Mouse (Mus musculus) hindlimb bud, embryonic 11.5 days (tissue): ENCODE results near the gene Fut7.
"Not testable (repeated sequence)": the region's sequence is repeated elsewhere in the genome, so short reads cannot be mapped to it uniquely, and the experiment has no call there.

Source experiments
- DNase-seq: peaks from one replicate; pipeline ENCODE4 v3.0.0-alpha.2; 2012; ENCODE audit warnings: low read depth, low spot score; ENCODE audit errors: extremely low spot score

The Fut7 gene

DNA sequence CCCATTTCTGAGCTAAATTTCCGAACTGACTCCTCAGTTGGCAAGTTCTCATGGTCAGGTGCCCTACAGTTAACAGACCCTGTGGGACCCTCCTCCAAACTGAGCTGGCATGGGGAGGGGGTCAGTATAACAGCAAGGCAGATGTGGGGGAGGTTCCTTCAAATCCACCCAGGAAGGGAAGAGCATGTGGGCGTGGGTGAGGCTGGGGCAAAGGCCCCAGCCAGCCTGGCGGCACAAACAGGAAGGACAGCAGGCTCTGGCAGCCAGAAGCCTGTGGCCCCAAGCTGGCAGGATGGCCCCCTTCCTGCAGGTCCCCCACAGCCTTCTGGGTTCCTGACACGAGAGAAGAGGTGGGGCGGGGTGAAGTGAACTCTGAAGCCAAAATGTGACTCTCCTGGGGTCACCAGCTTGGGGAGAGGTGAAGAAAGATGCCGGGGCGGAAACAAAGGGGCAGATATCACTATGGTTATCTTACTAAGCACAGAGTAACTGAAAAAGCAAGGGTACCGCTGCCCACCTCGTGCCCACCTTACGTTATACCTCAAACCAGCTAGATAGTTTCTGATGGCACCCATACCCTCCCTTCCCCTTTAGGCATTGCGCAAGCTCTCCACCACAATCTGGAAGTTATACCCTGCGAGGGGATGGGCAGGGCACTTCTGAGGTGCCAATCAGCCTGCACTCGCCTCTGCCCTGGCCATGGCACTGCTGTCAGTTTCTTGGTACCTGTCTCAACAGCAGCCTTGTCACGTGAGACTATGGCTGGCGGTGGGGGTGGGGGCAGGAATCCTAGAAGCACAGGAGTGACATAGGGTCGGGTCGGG, at the start of gene Fut7:
Fut7 (plus strand) TSS at position 681 of the 824 bp plus-strand sequence.
- DNase-seq: no peak

DNA sequence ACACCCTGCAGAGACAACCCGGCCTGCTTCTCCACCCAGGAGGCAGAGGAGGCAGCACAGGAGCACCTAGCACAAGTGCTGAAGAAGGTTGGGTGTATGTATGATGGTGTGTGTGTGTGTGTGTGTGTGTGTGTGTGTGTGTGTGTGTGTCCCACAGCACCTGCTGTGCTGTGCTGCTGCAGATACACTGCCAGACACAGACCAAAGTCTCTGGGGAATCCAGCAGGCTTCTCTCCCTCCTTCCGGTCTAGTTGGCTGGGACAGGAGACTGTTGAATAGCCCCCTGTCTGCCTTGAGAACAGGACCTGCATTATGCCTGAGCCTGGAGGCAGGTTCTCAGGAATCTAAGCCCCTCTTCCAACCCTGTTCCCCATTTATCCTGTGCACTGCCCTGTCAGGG, 49.6 kb upstream of the Fut7 start:
- DNase-seq: no peak

DNA sequence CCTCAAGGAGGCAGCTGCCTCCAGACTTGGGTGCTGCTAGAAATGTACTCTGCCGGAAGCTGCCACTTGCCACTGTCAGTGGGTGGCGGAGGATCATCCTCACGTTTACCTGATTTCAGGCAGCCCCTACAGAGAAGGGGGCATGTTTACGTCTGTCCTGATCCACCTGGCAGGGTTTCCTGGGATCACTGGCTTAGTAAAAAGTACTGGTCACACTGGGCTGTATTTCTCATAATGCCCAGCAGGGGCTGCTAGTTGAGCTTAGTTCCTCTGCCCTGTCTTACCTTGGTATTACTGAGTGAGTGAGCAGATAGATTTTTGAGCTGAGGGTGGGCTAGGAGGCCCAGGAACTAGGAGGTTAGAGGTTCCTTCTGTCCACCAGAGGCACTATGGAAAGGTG, 46.5 kb upstream of the Fut7 start:
- no peak for DNase-seq

DNA sequence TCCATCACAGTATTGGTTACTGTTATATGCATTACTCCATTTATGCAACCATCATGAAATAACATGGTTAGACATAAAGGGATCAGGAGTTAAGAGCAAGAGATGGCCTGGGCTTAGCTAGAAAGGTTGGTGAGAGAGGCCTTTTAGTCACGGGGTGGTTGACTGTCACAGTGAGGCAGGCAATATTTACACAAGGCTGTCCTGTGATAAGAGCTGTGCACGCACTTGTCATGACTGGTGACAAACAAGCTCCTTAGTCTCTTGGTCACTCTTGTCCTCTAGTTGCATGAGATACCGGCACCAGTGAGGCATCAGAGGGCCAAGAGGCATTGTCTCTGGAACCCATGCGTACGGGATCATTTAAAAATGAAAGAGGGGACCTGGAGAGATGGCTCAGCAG, 38.6 kb upstream of the Fut7 start:
- no peak for DNase-seq

DNA sequence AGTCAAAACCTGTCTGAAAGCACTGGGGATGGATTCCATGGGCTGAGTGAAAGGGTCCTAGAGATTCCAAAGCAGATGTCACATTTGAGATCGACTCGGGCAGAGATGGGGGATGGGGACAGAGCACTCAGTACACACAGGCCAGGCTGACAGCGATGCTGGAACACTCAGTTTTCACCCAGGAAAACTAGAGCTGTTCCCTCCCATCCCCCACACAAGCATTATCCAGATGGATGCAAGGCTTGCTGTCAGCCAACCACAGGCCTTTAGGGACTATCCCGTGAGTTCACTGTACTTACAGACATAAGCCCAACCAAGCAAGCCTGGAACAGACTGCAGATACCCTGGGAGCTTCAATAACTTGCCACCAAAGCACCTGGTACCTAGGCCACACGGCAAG, 31.8 kb upstream of the Fut7 start:
- no peak for DNase-seq

- no peak for DNase-seq
These were observed 28.5 kb upstream of the Fut7 start for GRCm38 (mm10) chr2:25394281-25395221.

DNA sequence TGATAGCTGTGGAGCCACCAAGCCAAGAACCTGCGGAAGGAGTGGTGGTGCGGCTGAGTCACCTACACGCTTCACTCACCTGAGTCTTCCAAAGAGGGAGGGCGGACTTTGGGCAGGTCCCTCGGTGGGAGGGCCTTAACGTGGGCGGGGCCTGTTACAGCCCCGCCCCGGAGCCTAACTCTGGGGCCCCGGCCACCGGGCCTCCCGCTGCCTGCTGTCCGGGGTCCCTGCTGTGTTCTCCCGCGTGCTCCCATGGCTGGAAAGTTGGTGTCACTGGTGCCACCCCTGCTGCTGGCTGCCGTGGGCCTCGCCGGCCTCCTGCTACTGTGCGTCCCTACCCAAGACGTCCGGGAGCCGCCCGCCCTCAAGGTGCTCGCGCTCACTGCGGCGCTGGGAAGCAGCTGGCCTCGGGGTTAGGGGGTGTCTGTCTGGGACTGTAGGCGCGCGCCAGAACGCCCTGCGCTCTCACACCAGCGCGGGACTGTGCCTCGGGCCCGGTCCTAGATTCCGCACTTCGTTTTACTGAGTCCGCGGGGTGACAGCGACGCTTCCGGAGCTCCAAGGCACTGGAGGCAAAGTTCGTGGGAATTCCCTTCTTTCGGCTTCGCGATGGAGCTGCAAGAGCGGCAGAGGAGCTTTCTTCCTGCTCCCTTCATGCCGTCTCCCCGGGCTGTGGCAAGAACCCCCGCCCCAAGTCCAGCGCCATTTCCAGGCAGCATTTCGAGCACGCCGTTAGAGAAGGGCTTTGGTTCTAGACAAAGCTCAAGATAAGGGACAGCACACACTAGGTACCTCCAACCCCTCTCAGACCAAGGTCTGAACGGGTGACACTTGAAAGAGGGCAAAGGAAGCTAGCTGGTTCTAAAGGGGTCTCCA, 27.1 kb upstream of the Fut7 start, which contains the start of gene Entpd2:
Entpd2 (plus strand) TSS at position 154 of the 876 bp plus-strand sequence.
- DNase-seq: no peak

GRCm38 (mm10) chr2:25396597-25396983, 26.5 kb upstream of the Fut7 start:
- DNase-seq: no peak

DNA sequence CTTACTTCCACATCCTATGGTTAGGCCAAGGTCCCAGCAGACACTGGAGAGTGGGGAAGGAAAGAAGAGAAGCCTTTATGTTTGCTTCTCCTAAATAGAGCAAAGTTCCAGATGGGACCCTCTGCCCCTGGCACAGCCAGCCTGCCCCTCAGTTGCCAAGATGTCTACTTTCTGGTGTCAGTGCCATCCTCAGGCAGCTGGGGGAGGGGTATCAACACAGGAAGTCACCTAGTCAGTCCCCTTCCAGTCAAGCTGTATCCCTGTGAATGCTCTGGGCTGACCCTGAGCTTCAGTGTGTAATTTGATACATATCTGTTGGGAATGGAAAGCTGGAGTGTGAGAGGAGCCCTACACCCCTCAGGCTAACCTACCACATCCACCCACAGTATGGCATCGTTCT, 26.1 kb upstream of the Fut7 start:
- DNase-seq: no peak

DNA sequence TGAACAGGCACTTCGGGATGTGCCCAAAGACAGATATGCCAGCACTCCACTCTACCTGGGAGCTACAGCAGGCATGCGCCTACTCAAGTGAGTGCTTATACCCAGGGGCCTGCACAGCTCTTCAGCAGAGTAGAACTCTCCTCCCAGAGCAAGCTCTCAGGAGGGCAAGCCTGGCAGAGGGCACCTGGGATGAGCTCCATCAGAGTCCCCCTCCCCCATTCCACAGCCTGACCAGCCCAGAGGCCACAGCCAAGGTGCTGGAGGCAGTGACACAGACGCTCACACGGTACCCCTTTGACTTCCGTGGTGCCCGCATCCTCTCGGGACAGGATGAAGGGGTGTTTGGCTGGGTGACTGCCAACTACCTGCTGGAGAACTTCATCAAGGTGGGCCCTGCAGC, 25.0 kb upstream of the Fut7 start:
- DNase-seq: no peak

GRCm38 (mm10) chr2:25399051-25399450, 24.0 kb upstream of the Fut7 start, which contains the start of gene Npdc1:
TSS of gene Npdc1 (plus strand) at chr2:25399351.
- DNase-seq: no peak

DNA sequence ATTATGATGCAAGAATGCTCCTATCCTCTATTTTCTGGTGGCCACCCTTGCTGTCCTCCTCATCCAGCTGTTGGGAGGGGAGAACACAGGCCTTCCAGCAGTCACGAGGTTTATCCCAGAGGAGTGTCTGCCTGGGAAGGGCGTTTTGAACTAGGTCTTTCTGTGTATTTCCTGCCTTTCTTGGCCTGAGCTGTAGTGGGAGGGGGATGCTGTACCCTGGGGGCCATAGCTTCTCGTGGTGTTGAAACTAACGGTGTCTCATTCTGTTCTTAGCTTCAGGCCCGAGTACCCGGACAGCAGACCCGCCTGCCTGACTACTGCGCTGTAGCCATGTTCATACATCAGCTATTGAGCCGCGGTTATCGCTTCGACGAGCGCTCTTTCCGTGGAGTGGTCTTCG, 22.8 kb upstream of the Fut7 start:
- DNase-seq: no peak

GRCm38 (mm10) chr2:25400764-25401163, 22.3 kb upstream of the Fut7 start:
- DNase-seq: no peak

GRCm38 (mm10) chr2:25402377-25402971, 20.6 kb upstream of the Fut7 start:
- DNase-seq: peak; percentile 83

GRCm38 (mm10) chr2:25402972-25403601, 20.0 kb upstream of the Fut7 start:
- no peak for DNase-seq

- no peak for DNase-seq
These were observed 19.1 kb upstream of the Fut7 start for GRCm38 (mm10) chr2:25403994-25404393.

DNA sequence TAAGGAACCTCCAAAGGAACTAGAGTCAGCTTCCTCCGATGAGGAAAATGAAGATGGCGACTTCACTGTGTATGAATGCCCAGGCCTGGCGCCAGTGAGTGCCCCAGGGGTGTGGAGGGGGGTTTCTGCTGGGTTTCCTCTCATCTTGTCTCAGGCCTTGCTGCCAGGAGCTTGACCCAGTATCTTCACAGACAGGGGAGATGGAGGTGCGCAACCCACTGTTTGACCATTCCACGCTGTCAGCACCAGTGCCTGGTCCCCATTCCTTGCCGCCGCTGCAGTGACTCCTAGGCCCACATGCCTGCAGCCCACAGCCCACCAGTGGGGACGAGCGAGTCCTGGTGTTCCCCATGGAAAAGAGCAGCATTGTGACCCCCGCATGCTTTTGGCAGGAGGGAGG, 14.2 kb upstream of the Fut7 start:
- DNase-seq: no peak

GRCm38 (mm10) chr2:25413436-25413835, 9.6 kb upstream of the Fut7 start:
- not testable (repeated sequence) for DNase-seq

GRCm38 (mm10) chr2:25417426-25417825, 5.6 kb upstream of the Fut7 start:
- no peak for DNase-seq

GRCm38 (mm10) chr2:25421896-25422295, 1.2 kb upstream of the Fut7 start:
- DNase-seq: peak; percentile 24
